Mouse (Mus musculus) hindlimb bud, embryonic 11.5 days (tissue): ENCODE data around the gene Lmntd1.

Source experiments
- DNase-seq: peaks from one replicate; pipeline ENCODE4 v3.0.0-alpha.2; 2012; ENCODE audit warnings: low read depth, low spot score; ENCODE audit errors: extremely low spot score

The Lmntd1 gene

DNA sequence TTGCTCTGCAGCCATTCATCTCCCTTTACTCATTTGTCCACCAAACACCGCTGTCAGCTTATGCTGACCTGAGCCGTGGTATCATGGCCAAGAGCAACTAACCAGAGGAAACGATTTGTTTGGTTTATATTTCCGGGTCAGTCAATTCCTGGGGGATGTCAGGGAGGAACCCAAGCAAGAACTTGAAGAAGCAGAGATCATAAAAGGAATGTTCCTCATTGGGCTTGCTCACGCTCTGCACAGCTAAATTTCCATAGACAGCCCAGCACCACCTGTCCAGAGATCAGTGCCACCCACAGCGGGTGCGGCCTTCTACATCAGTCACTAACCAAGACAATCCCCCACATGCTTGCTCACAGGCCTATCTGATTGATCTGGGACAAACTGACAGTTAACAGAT, at the start of gene Lmntd1:
Lmntd1 (minus strand) TSS at position 101 of the 400 bp plus-strand sequence.
- no peak for DNase-seq

DNA sequence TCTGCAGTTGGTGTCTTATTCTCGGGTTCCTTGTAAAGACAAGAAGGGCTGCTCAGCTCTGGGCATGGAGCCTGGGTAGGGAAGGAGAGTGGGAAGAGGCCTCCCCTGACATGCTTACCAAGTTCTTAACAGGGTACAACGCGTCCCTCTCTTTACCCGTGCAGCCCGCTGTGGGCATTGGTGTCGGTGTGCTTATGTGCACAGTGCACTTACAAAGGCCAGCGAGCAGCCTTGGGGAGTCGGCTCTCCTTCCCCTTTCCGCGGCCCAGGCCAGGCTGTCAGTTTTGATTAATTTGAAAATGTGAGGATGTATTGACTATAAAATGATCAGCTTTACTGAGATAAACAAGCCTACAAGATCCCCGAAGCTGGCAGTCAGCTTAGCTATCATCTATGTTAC, 46.8 kb upstream of the Lmntd1 start:
- DNase-seq = no peak

DNA sequence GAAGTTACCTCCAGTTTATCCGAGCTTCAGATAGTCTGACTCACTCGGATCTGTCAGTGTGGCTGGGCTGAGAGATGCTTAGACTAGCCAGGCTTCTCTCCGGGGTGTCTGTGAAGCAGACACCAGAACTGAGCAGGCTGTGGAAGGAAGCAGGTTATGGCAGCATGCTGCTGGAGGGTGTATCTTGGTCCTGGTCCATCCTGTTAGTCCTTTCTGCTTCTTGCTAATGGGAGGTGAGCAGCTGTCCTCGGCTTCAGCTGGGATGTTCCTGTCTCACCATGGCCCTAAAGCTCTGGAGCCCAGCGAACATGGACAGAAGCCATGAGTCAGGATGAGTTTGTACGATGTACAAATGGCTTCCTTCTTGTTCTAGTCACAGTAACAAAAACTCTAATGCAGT, 45.0 kb upstream of the Lmntd1 start:
- no peak for DNase-seq

DNA sequence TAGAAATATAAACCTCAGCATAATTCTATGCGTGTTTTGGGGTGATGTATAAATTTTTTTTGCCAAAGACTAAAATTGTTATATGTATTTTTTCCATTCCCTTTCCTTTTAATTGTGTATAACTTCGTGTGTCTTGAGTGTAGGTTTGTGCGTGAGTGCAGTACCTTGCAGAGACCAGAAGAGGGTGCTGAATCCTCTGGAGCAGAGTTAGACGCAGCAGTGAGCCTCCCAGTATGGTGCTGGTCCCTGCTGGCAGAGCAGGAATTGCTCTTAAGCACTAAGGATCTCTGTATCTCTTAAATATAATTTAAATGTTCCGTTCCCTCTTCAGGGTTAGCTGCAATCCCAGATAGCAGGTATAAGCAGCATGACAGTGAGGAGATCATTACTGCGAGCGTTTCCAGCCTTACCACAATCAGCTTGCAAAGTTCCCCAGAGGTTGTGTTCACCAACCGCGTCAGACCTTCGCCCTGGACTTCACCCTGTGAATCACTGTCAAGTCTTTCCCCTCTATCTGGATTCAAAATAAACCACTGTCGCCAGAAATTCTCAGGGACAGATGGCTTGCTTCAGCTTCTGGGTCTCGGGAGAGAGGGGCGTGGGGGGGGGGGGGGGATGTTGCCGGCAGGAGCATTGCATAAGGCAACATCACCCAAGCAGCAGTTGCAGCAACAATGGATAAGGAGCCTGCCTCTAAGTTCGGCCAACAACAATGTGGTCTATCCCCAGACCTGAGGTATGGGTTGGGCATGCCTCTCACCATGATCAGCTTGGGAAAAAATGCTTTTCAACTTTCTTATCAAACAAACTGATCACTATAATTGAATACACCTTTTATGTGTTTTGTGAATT, 42.8 kb upstream of the Lmntd1 start:
- DNase-seq = no peak

DNA sequence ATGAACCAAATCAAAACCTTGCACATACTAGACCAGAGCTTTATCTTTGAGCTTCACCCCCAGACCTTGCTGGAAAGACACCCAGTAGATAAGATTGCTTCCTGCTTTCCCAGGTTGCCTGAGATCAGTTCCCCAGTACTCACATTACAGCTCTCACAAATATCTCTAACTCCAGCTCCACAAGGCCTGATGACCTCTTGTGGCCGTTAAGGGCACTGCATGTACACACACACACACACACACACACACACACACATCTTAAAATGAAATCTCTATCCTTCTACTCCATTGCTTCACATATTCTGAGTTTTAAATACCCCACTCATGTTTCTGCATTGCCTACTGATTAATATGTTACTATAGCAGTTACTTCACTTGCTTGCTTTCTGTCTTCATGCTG, 41.6 kb upstream of the Lmntd1 start:
- DNase-seq = no peak

DNA sequence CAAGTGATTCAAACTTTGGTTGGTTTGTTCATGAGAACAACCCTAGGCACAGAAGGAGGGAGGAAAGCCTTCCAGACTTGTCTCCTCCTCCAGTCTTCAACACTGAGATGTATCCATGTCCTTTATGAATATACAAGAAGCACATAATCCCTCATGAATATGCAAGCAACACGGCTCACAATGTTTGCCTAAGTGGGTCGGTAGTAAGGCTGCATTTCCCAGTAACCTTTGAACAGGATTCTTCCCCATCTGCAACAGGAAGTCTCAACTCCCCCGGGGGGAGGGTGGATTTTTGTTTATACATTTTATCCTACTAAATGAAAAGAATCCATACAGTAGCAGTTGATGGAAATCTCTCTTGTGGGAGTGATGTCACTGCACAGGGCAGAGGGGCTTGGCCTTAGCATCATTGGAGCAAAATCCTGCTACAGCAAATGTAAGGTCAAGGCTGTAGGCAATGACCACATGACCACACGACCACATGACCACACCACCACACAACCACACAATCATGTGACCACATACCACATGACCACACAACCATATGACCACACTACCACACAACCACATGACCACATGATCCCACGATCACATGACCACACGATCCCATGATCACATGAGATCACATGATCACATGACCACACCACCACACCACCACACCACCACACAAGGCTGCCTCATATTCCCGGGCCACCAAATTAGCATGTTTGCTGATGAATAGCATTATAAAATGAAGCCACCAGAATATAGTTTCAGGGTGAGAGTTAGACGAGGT, 40.1 kb upstream of the Lmntd1 start:
- no peak for DNase-seq

DNA sequence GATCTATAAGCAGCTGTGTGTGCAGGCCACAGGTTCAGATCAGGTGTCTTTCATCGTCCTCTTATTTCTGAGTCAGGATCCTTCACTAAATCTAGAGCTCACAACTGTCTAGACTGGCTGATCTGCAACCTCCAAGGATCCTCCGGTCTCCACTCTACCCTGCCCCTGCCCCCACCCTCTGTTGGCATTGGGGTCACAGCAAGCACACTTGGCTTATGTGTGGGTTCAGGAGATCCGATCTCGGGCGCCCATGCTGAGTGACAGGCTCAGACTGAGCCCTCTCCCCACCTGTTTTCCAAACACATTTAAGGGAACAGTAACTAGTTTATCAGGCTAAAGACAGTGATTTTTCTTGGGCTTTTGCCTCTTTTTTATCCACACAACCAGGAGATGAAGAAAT, 39.5 kb upstream of the Lmntd1 start:
- no peak for DNase-seq

DNA sequence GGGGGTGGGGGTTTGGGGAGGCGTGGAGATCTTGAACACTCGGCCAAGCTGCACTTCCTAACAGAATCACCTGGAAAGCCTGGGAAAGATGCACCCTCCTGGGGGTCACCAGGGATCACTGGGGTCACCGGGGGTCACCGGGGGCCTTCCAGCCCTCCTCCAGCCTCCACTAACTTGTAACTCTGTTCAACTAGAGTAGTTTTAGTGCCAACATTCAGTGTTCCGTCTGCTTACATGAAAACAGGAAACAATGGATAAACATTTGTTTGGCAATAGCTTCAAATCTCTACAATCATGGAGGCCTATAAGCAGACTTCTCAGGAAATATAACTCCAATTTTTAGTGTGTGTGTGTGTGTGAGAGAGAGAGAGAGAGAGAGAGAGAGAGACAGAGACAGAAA, 38.9 kb upstream of the Lmntd1 start:
- DNase-seq = no peak

DNA sequence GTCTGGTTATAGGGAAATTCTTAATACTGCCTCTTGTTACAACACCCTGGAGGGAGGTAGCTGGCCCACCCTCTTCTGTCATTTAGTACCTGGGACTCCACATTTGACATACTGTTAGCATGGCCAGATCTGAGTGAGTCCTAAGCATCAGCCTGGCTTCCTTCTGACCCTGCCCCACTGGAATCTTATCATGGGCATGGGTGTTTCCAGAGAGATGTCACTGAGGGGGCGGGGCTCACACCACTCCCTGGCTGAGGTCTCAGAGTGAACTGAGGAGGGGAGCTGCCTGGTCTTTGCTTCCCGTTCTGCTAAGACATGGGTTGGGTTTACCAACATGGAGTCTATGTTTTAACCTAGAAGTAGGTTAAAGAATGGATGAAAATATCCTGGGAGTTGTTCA, 37.9 kb upstream of the Lmntd1 start:
- DNase-seq = no peak

DNA sequence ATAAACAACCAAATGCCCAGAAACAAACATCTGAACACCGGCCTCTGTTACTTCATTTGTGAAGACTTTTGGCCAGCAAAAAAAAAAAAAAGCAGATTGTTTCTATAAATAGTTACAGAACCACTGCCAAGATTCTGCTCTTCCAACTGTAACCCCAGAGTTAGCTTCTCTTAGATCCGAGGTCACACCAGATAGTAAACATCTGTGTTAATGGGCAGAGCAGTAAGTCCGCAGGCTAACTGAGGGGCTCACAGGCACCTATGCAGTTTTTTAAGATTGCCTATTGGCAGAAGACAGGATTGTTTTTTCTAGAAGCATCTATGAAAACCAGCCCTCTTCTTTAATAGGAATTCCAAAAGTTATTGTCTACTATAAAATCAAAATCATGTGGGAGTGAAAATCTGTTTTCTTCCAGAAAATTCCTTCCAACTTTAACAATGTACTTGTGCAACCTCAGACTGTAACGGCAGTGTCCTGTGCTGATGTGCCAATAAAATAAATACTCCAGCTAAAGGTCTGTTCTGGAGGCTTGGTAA, 26.9 kb upstream of the Lmntd1 start:
- no peak for DNase-seq

DNA sequence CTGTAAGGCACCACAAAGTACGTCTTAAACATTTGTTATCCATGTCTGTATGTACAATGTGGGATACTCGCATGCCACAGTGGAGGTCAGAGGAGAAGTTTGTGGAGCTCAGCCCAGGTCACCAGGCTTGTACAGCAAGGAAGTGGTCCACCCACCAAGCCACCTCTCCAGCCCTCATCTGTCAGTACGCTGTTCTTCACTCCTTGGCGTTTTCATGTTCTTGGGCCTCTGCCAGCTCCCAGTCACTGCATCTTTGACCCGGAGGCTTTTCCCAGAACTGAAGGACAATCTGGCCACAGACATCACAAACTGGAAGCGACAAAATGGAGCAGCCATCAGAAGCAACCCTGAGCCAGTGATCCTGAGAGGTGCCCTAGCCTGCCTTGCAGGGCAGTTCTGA, 24.1 kb upstream of the Lmntd1 start:
- DNase-seq = no peak

DNA sequence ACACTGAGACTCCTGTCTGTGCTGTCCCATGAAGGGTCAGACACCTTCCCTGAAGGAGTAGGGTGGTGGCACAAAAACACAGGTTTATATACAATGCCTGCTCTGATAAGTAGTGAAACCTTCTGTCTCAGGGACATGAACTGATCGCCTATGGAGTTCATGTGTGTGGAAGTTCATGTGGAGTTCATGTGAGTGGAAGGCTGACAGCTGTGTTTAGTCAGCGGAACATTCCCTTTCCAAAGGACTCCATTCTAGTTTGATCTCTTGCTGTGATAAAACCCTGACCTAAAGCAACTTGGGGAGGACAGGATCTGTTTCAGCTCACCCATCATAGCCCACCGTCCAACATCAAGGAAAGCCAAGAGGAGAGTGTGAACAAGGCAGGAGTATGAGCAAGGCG, 22.6 kb upstream of the Lmntd1 start:
- DNase-seq = no peak

DNA sequence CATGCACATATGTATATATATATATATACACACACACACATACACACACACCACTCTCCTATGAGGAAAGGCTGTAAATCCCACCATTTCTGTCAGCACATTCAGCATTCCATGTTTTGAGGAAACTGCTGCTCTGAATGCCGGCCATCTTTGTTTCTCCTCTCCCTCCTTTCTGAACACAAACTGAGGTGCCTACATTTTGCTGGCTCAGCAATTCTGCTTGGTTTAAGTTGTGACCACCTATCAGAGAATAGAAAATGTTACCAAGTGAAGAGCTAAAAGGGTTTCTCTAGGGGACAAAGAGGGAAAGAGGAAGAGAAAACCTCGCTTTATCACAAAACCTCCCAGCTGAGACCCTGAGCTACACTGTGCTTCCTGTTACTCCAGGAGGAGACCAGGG, 20.3 kb upstream of the Lmntd1 start:
- DNase-seq = no peak

DNA sequence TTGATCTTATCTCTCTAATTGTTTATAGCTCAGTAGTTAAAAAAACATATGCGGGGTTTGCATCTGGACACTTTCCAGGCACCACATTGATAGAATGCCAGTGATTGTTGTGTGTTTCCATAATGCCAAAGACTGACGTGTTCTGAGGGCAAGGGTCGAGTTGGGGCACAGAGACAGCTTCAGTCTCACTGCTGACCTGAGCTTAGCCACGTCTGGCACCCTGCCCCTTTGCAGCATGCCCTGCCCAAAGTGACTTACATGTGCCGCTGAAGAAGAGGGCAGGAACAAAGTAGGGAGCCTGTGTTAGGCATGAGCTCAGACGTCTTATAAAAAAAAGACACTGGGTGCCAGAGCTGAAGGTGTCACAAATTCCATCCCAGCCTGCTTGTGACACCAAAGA, 16.1 kb upstream of the Lmntd1 start:
- DNase-seq = no peak

DNA sequence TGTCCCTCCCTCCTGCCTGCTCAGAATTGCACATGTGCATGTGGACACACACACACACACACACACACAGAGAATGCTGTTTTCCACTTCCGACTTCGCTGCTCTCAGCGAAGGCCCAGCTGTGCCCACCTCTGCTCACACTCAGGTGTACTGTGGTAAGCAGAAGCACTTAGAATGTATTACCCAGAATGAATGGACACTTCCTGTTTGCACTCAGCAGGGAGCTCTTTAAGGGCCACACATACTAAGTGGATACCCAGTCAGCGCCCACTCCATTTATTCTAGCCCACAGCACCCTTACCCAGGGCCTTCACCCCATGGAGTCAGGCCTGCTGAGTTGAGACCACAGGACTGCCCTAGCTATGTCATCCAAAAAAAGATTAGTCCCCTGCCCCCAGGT, 9.0 kb upstream of the Lmntd1 start:
- no peak for DNase-seq

DNA sequence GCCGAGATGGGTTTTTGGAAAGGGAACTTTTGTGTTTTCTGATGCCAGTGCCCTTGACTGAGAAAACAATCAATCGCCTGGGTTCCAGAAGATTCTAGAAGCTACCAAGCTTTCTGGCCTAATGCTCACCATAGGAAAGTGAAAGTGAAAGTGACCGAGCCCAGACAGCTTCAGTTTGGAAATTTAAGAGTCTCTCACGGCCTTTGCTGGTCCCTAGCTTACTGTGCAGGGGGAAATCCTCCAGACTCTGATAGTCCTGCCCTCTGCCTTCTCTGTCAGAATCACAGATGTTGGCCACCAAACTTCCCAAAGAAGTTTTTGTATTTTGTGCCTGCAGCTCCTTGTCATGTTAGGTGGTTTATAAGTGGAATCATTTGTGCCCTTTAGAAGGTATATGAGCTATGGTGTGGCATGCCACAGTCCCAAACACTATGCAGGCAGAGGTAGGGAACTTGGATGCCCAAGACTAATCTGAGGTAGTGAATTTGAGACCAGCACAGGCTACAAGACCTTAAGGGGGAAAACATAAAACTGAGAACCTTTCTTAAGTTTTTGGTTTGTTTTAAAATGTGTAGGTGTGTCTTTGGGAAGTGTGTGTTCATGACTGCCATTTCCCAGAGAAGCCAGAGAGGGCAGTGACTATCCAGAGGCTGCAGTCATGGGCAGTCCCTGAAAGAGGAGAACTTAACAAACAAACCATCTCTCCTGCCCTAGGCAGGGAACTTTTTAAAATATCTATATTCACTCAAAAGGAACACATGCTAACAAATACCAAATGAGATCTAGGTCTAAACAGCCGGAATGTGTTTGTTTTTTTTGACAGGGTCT, 2.5 kb upstream of the Lmntd1 start:
- DNase-seq = no peak

DNA sequence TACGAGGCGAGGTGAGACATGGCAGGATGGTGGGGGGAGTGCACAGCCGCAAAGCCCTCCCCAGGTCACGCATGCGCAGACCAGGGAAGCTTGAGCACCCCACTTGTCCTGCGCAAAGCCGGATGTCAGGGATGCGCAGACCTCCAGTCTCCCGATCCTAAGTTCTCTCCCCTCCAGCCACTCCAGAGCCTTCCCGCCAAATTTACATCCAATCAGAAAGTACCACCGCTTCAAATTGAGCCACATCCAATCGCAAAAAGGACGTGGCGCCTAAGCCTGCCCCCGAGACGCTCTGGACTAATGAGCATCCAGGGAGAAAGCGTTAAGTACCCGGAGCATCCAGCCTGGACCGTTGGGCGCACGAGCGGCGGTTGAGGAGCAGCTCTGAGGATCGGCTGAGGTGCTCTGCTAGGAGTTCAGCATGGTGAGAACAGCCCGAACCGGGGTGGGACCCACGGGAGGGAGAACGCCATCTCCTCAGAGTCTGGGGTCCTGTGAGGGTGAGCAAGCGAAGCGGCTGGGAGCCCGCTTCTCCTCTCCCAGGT, 1.6 kb upstream of the Lmntd1 start, which contains the start of gene Tuba3b:
Tuba3b (plus strand) TSS at position 92 of the 545 bp plus-strand sequence.
- no peak for DNase-seq

DNA sequence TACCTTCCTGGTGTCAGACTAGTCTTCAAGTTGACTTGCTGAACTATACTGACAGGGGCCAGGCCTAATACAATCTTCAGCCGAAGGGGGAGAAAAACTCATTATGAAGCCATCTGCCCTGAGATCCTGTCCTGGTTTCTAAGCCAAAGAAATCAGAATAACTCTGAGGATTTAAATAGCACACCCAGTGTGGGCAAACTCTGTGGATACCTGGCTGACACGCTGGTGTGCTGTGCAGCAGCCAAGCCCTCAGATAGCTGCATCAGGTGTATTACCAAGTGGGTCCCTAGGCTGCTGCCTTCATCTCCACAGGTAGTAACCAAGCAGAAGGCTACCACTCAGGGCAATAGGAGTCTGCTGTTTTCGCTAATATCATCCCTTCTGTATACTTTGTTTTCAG, 1.5 kb downstream of the Lmntd1 start:
- DNase-seq = no peak

DNA sequence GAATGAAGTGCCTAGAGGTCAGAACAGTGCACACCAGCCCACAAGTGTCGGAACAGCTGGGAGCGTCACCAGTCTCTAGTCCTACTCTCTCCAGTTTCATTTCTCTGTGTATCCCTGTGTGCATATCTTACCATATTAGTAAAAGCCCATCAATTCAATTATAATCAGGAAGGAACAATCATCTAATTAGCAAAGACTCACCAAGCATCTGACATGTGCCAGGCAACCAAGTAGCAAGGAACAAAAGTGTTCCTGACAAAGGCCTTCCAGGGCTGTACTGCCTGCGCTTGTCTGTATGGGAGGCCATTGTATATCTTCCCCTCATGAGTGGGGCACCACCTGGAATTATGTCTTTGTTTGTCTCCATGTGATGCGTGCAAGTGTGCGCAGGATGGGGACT, 3.2 kb downstream of the Lmntd1 start:
- DNase-seq = no peak

DNA sequence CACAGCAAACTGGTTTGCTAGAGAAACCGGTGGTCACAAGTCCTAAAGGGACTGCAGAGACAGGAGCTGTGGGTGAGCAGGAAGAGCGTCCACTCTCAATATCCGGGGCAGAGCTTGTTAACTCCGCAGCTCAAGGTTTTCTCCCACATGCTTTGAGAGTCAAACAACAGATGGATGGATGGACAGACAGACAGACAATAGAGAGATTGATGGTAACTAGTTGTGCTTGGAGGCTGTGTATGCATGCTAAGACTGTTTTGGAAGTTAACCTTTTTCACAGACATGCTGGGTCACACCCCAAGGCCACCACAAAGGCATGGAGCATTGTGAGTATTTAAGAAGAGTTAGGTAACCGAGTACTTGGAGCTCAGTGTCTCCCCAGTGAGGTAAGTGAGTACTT, 5.4 kb downstream of the Lmntd1 start:
- no peak for DNase-seq

DNA sequence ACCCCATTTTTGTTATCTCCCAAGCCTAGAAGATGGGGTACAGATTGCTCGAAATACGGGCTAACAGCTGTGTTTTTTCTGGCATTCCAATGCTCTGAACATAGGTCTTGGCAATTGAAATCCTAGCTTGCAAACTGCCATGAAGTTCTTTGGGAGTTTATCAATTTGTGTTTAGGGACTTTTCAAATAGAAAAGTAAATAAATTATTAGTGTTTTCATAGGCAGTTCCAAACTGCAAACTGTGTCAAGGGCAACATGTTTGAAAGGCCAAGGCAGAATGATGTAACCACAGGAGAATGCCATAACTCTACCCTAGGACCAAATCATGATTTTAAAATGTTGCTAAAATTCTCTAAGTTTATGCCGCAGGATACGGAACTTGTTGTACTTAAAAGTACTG, 6.4 kb downstream of the Lmntd1 start:
- DNase-seq = no peak
